Mouse (Mus musculus) midbrain, embryonic 11.5 days (tissue): ENCODE data around the gene Mtch1. TPM values are rescaled to one million over a fixed set of nuclear protein-coding genes. Genes with fewer than 3 reads are reported as not detected.

ENCODE experiments used
- polyA plus RNA-seq: library from polyadenylated mRNA; unstranded; fragments of >200 nt; fragmentation: Nextera tagmentation; extraction: Ambion mirVana; gene quantifications from 2 replicates; pipeline ENCODE4 v1.2.1, GENCODE M21; 2014

The Mtch1 gene
- polyA plus RNA-seq, 1 experiment from 2014 or later, result 375 TPM

Other genes starting within 250 kb of the Mtch1 start
- 0.22 and 0.44 TPM in 2 replicates for gene Rab44, start 233.8 kb downstream of the Mtch1 start, polyA plus RNA-seq
- gene Cpne5, start 109.8 kb downstream of the Mtch1 start, polyA plus RNA-seq, result 7.4 TPM in 2 replicates
- 163 and 170 TPM in 2 replicates for gene Ppil1, start 83.7 kb downstream of the Mtch1 start, polyA plus RNA-seq
- 68.4 and 74.6 TPM in 2 replicates for gene BC004004, start 79.1 kb downstream of the Mtch1 start, polyA plus RNA-seq
- gene Pi16, start 30.3 kb downstream of the Mtch1 start, polyA plus RNA-seq, result 0.56 and 0.57 TPM in 2 replicates
- 2.2 and 2.4 TPM in 2 replicates for gene Fgd2, start 13.0 kb upstream of the Mtch1 start, polyA plus RNA-seq
- 16.0 and 19.7 TPM in 2 replicates for gene Pim1, start 142.8 kb upstream of the Mtch1 start, polyA plus RNA-seq
- not detected in 2 replicates for gene Gm17657, start 201.7 kb upstream of the Mtch1 start, polyA plus RNA-seq
- 16.8 and 18.8 TPM in 2 replicates for gene Tbc1d22b, start 201.9 kb upstream of the Mtch1 start, polyA plus RNA-seq
- 0.14 and 0.51 TPM in 2 replicates for gene Tmem217, start 204.5 kb upstream of the Mtch1 start, polyA plus RNA-seq